Mouse (Mus musculus) testis, adult 2 months (tissue): Measurements from ENCODE around the gene Kcnmb1.

ENCODE experiments used
- CTCF ChIP-seq: fragments of 200-500 bp; IDR thresholded peaks from 2 replicates; pipeline ENCODE4 v1.5.1; 2012; ENCODE audit warnings: low read depth, mild to moderate bottlenecking, inconsistent platforms, low read length, moderate library complexity; ENCODE audit not compliant: control insufficient read depth, insufficient read depth, insufficient replicate concordance
- POLR2A ChIP-seq: fragments of 200-500 bp; IDR thresholded peaks from 2 replicates; pipeline ENCODE4 v1.6.1; 2012; ENCODE audit warnings: low read depth, mild to moderate bottlenecking, inconsistent platforms, low read length, moderate library complexity; ENCODE audit not compliant: control insufficient read depth

GRCm38 (mm10) chr11:33962178-33962577, 635 bp upstream of the Kcnmb1 start:
- no peak for TF ChIP-seq CTCF
- TF ChIP-seq POLR2A = no peak
